Mouse (Mus musculus): ENCODE results near the gene Mvb12b.

GRCm38 (mm10) chr2:33895829-33896228 is 8.1 kb upstream of the Mvb12b start:
- TF ChIP-seq GATA1 (IDR thresholded peaks at IDR 0.05; ENCODE audit: borderline replicate concordance, low read length) (no peak), FLI1 (IDR thresholded peaks at IDR 0.05; ENCODE audit: low read length) (no peak)

Measured in megakaryocyte, embryonic 14.5 days (primary cell).